Mouse (Mus musculus): ENCODE data around the gene Glo1.

Gene Glo1

GRCm38 (mm10) chr17:30536651-30537050 lies 90.0 kb downstream of the Glo1 start:
- no peak for DNase-seq (ENCODE audit: low read depth, low spot score)

Data from telencephalon, adult 2 months (tissue).